Mouse (Mus musculus): ENCODE measurements around the gene Rgl2. TPM values are rescaled to one million over a fixed set of nuclear protein-coding genes. Genes with fewer than 3 reads are reported as not detected.
"Not testable (repeated sequence)": the region's sequence is repeated elsewhere in the genome, so short reads cannot be mapped to it uniquely, and the experiment has no call there.

Rgl2 gene
- polyA plus RNA-seq, 1 experiment from 2014 or later = 38.9 TPM

DNA sequence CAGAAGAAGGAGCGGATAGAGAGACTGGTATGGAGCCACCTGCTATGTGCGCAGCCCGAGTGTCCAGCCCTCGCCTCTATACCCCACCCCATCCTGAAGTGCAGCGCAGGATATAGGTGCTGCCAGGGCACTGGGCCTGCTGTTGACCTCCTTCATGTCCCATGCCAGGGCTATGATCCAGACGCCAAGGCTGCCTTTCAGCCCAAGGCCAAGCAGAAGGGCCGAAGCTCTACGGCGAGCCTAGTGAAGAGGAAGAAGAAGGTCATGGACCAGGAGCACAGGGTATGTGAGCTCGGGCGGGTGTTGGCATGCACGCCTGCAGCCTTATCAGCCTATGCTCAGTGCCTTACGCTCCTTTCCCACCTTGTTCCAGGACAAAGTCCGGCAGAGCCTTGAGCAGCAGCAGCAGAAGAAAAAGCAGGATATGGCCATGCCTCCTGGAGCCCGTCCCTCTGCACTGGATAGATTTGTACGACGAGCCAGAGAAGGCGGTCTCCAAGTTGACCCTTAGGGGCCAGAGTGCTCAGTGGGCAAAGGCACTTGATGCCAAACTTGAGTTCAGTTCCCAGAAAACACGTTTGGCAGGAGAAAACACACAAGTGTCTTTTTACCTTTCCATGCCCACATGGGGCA is 19.7 kb downstream of the Rgl2 start:
- no peak for ATAC-seq (ENCODE audit: insufficient number of reproducible peaks, insufficient read depth, low FRiP score, low read depth)
- Histone ChIP-seq H3K9ac (ENCODE audit: low read length) (no peak overlapping the region), H3K36me3 (ENCODE audit: control insufficient read depth, insufficient read depth, low read length) (peaks cover 73% of the 10 kb centered on the region), H3K4me3 (ENCODE audit: control insufficient read depth in 1 of 2, insufficient read depth in 1 of 2, low read depth in 1 of 2, low read length in 2 of 2) (no peak overlapping the region), H3K4me1 (ENCODE audit: control insufficient read depth in 2 of 2, insufficient read depth in 2 of 2, low read length in 2 of 2) (peaks cover 16 to 37% of the 10 kb centered on the region in 2 experiments), H3K27me3 (ENCODE audit: control insufficient read depth, insufficient read depth, low read length) (no peaks in the 10 kb centered on the region), H3K9me3 (ENCODE audit: control insufficient read depth, low read length) (no peaks in the 10 kb centered on the region), H3K27ac (replicated peaks in 1 of 2; ENCODE audit: control insufficient read depth in 1 of 2, insufficient read depth in 1 of 2, low read depth in 2 of 2, low read length in 2 of 2) (no peak overlapping the region), H3K4me2 (ENCODE audit: low read length) (no peak overlapping the region)
- 88% methylated on average over 19 of the region's 19 CpGs for WGBS

DNA sequence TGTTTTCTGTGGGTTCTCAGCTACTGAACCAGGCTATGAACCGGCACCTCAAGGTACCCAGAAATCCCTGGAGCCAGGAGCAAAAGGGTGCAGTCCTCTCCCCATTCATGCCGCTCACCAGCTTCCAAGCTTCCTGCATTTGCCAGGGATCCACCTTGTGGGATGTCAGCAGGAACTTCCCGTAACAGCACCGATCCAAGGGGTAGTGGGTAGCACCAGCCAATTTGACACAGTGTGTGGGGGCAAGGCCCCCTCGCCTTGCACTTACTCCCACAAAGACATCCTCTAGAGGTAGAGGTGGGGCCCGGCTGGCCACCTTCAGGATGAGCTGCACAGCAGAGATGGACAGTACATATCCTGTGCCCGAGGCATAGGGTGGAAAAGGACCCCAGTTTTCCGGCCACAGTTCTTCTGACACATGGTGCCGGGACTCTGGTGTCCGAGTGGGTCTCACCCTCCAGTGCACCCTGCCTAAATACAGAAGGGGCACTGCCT is 20.8 kb downstream of the Rgl2 start:
- 67% methylated on average over 10 of the region's 10 CpGs for WGBS
- no peaks in the 10 kb centered on the region for H3K27me3 ChIP-seq (ENCODE audit: control insufficient read depth, insufficient read depth, low read length)
- no peaks in the 10 kb centered on the region for H3K9me3 ChIP-seq (ENCODE audit: control insufficient read depth, low read length)
- H3K9ac ChIP-seq (ENCODE audit: low read length) = peak overlapping the region; percentile 78
- ATAC-seq (ENCODE audit: insufficient number of reproducible peaks, insufficient read depth, low FRiP score, low read depth) = no peak
- H3K4me2 ChIP-seq (ENCODE audit: low read length) = peak overlapping the region; percentile 97
- H3K36me3 ChIP-seq (ENCODE audit: control insufficient read depth, insufficient read depth, low read length) = peaks cover 66% of the 10 kb centered on the region
- peak overlapping the region; percentile 85 to 87; a peak in 2 of 4 replicates for H3K27ac ChIP-seq (replicated peaks in 1 of 2; ENCODE audit: control insufficient read depth in 1 of 2, insufficient read depth in 1 of 2, low read depth in 2 of 2, low read length in 2 of 2)
- H3K4me1 ChIP-seq (ENCODE audit: control insufficient read depth in 2 of 2, insufficient read depth in 2 of 2, low read length in 2 of 2) = peaks cover 21 to 44% of the 10 kb centered on the region in 2 experiments
- peak overlapping the region; percentile 56 to 68 for H3K4me3 ChIP-seq (ENCODE audit: control insufficient read depth in 1 of 2, insufficient read depth in 1 of 2, low read depth in 1 of 2, low read length in 2 of 2)

- H3K27ac ChIP-seq (replicated peaks in 1 of 2; ENCODE audit: control insufficient read depth in 1 of 2, insufficient read depth in 1 of 2, low read depth in 2 of 2, low read length in 2 of 2) = peak within 1 kb of the TSS; percentile 85 to 87
- H3K4me2 ChIP-seq (ENCODE audit: low read length) = peak within 1 kb of the TSS; percentile 97
- peak; percentile 45 for ATAC-seq (ENCODE audit: insufficient number of reproducible peaks, insufficient read depth, low FRiP score, low read depth)
- no peaks in the 10 kb centered on the region for H3K9me3 ChIP-seq (ENCODE audit: control insufficient read depth, low read length)
- peak within 1 kb of the TSS; percentile 56 to 68 for H3K4me3 ChIP-seq (ENCODE audit: control insufficient read depth in 1 of 2, insufficient read depth in 1 of 2, low read depth in 1 of 2, low read length in 2 of 2)
- no peaks in the 10 kb centered on the region for H3K27me3 ChIP-seq (ENCODE audit: control insufficient read depth, insufficient read depth, low read length)
- peak within 1 kb of the TSS; percentile 78 for H3K9ac ChIP-seq (ENCODE audit: low read length)
- under 1% methylated on average over 45 of the region's 45 CpGs for WGBS
- H3K36me3 ChIP-seq (ENCODE audit: control insufficient read depth, insufficient read depth, low read length) = peaks cover 58% of the 10 kb centered on the region
- H3K4me1 ChIP-seq (ENCODE audit: control insufficient read depth in 2 of 2, insufficient read depth in 2 of 2, low read length in 2 of 2) = peaks cover 21 to 45% of the 10 kb centered on the region in 2 experiments
Measured at GRCm38 (mm10) chr17:33951021-33951946, 21.9 kb downstream of the Rgl2 start, which contains the start of gene B3galt4. TSS of gene B3galt4 (minus strand) at chr17:33951488.

DNA sequence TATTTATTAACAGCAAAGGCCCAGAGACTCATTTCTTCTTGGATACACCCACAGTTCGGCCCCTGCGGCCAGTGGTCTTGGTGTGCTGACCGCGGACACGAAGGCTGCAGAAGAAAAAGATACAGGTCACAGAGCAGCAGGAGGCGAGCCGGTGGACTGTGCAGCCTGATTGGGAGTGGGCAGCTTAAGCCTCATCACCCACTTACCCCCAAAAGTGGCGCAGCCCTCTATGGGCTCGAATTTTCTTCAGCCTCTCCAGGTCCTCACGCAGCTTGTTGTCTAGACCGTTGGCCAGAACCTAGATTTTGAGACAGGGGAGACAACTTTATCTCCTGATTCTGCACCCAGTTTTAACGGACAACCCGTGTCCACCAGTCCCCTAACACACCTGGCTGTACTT is 22.7 kb downstream of the Rgl2 start:
- WGBS = 74% methylated on average over 13 of the region's 13 CpGs
- H3K4me2 ChIP-seq (ENCODE audit: low read length) = peak overlapping the region; percentile 97
- H3K4me1 ChIP-seq (ENCODE audit: control insufficient read depth in 2 of 2, insufficient read depth in 2 of 2, low read length in 2 of 2) = peaks cover 21 to 50% of the 10 kb centered on the region in 2 experiments
- not testable (repeated sequence) for ATAC-seq (ENCODE audit: insufficient number of reproducible peaks, insufficient read depth, low FRiP score, low read depth); H3K27me3 ChIP-seq (ENCODE audit: control insufficient read depth, insufficient read depth, low read length); H3K27ac ChIP-seq (replicated peaks in 1 of 2; ENCODE audit: control insufficient read depth in 1 of 2, insufficient read depth in 1 of 2, low read depth in 2 of 2, low read length in 2 of 2); H3K9me3 ChIP-seq (ENCODE audit: control insufficient read depth, low read length)
- peaks cover 57% of the 10 kb centered on the region for H3K36me3 ChIP-seq (ENCODE audit: control insufficient read depth, insufficient read depth, low read length)
- peak overlapping the region; percentile 78 for H3K9ac ChIP-seq (ENCODE audit: low read length)
- peak overlapping the region in 1 of 2 experiments; percentile 56; a peak in 1 of 4 replicates for H3K4me3 ChIP-seq (ENCODE audit: control insufficient read depth in 1 of 2, insufficient read depth in 1 of 2, low read depth in 1 of 2, low read length in 2 of 2)

GRCm38 (mm10) chr17:33952879-33953278 is 23.5 kb downstream of the Rgl2 start:
- Histone ChIP-seq H3K4me2 (ENCODE audit: low read length) (no peak overlapping the region), H3K4me1 (ENCODE audit: control insufficient read depth in 2 of 2, insufficient read depth in 2 of 2, low read length in 2 of 2) (peaks cover 21 to 50% of the 10 kb centered on the region in 2 experiments), H3K27me3 (ENCODE audit: control insufficient read depth, insufficient read depth, low read length) (no peaks in the 10 kb centered on the region), H3K36me3 (ENCODE audit: control insufficient read depth, insufficient read depth, low read length) (peaks cover 55% of the 10 kb centered on the region), H3K4me3 (ENCODE audit: control insufficient read depth in 1 of 2, insufficient read depth in 1 of 2, low read depth in 1 of 2, low read length in 2 of 2) (no peak overlapping the region), H3K9me3 (ENCODE audit: control insufficient read depth, low read length) (no peaks in the 10 kb centered on the region), H3K9ac (ENCODE audit: low read length) (peak overlapping the region; percentile 99), H3K27ac (replicated peaks in 1 of 2; ENCODE audit: control insufficient read depth in 1 of 2, insufficient read depth in 1 of 2, low read depth in 2 of 2, low read length in 2 of 2) (no peak overlapping the region)
- WGBS = 82% methylated on average over 4 of the region's 4 CpGs
- ATAC-seq (ENCODE audit: insufficient number of reproducible peaks, insufficient read depth, low FRiP score, low read depth) = no peak

GRCm38 (mm10) chr17:33953310-33953709 is 24.0 kb downstream of the Rgl2 start:
- WGBS = 87% methylated on average over 3 of the region's 3 CpGs

GRCm38 (mm10) chr17:33953961-33954565 is 24.7 kb downstream of the Rgl2 start:
- Histone ChIP-seq H3K27ac (replicated peaks in 1 of 2; ENCODE audit: control insufficient read depth in 1 of 2, insufficient read depth in 1 of 2, low read depth in 2 of 2, low read length in 2 of 2) (0 out of 4 replicates have a peak overlapping the region, but pooled peaks of 1 of the 2 experiments have one; percentile 89), H3K4me1 (ENCODE audit: control insufficient read depth in 2 of 2, insufficient read depth in 2 of 2, low read length in 2 of 2) (peaks cover 21 to 50% of the 10 kb centered on the region in 2 experiments), H3K9me3 (ENCODE audit: control insufficient read depth, low read length) (no peaks in the 10 kb centered on the region), H3K36me3 (ENCODE audit: control insufficient read depth, insufficient read depth, low read length) (peaks cover 58% of the 10 kb centered on the region), H3K4me2 (ENCODE audit: low read length) (peak overlapping the region; percentile 80), H3K9ac (ENCODE audit: low read length) (peak overlapping the region; percentile 99), H3K4me3 (ENCODE audit: control insufficient read depth in 1 of 2, insufficient read depth in 1 of 2, low read depth in 1 of 2, low read length in 2 of 2) (peak overlapping the region; percentile 61 to 90), H3K27me3 (ENCODE audit: control insufficient read depth, insufficient read depth, low read length) (no peaks in the 10 kb centered on the region)
- no peak for ATAC-seq (ENCODE audit: insufficient number of reproducible peaks, insufficient read depth, low FRiP score, low read depth)
- WGBS = 45% methylated on average over 5 of the region's 5 CpGs

More at GRCm38 (mm10) chr17:33953310-33953709, 24.0 kb downstream of the Rgl2 start:
- H3K4me3 ChIP-seq (ENCODE audit: control insufficient read depth in 1 of 2, insufficient read depth in 1 of 2, low read depth in 1 of 2, low read length in 2 of 2) = no peak overlapping the region
- peaks cover 21 to 50% of the 10 kb centered on the region in 2 experiments for H3K4me1 ChIP-seq (ENCODE audit: control insufficient read depth in 2 of 2, insufficient read depth in 2 of 2, low read length in 2 of 2)
- H3K36me3 ChIP-seq (ENCODE audit: control insufficient read depth, insufficient read depth, low read length) = peaks cover 55% of the 10 kb centered on the region
- H3K4me2 ChIP-seq (ENCODE audit: low read length) = 0 out of 2 replicates have a peak overlapping the region, but pooled peaks have one; percentile 80
- H3K9me3 ChIP-seq (ENCODE audit: control insufficient read depth, low read length) = no peaks in the 10 kb centered on the region
- peak overlapping the region; percentile 99 for H3K9ac ChIP-seq (ENCODE audit: low read length)
- H3K27ac ChIP-seq (replicated peaks in 1 of 2; ENCODE audit: control insufficient read depth in 1 of 2, insufficient read depth in 1 of 2, low read depth in 2 of 2, low read length in 2 of 2) = no peak overlapping the region
- ATAC-seq (ENCODE audit: insufficient number of reproducible peaks, insufficient read depth, low FRiP score, low read depth) = no peak
- H3K27me3 ChIP-seq (ENCODE audit: control insufficient read depth, insufficient read depth, low read length) = no peaks in the 10 kb centered on the region

All from heart, embryonic 14.5 days (tissue).